Mouse (Mus musculus): ENCODE measurements at regions not wholly inside any gene's neighbourhood (a gene's known extent, or its start where the extent isn't known, plus 50 kb on each side); places are given as distances from the start of the nearest gene placed in this dataset.
A peak's percentile ranks its signal among the peaks of the same experiment; 100 is the strongest.

DNA sequence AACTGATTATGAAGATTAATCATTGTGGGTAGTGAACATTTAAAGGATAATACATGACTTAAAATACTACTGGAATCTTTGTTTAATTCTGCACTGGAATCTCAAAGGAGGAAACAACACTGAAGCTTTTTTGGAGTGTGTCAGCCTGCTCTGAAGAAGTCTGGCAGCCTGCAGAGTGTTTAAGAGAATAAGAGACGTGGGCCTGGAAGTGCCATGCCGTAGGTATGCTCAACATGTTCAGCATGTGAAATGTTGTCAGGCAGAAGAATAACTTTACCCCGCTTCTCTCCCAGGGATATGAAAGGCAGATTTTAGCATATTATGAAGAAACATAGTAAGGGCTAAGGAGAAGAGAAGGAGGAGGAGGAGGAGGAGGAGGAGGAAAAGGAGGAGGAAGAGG lies 189.6 kb upstream of the Nrp1 start:
- no peak for ATAC-seq

DNA sequence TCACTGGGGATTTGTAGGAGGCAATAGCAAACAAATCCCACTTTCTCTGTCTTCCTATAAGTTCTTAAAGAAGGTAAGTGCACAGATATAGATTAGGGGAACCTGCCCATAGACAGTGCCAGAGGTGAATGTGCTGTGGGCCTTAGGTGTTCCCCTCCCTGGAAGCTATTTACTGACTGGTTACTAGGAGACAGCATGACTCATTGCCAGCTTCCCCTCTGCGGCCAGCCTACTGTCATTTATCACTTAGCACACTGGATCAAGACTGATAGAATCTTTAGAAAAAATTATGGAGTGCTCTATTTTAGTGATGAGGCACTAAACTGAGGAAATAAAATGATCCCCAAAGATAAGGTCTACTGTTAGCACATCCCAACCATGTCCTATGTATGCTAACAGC lies 187.3 kb upstream of the Nrp1 start:
- peak; percentile 37 for ATAC-seq

DNA sequence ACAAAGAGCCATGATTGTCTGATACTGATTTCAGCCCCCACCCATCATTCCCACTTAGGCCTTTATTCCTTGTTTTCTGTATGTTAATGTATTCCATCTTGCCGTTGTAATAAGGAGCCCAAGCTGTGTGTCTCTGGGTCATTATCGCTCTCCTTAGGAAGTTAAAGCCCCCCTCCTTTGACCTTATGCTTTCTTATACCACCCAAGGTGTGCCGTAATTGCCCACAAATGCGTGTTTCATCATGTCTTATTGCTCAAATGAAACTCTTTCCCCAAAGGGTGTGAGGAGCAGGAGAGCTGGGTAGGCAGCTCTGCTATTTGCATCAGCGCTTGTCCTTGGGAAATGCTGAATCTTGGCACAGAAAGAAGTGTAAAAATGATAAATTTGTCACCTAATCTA lies 178.2 kb upstream of the Nrp1 start:
- ATAC-seq = no peak

DNA sequence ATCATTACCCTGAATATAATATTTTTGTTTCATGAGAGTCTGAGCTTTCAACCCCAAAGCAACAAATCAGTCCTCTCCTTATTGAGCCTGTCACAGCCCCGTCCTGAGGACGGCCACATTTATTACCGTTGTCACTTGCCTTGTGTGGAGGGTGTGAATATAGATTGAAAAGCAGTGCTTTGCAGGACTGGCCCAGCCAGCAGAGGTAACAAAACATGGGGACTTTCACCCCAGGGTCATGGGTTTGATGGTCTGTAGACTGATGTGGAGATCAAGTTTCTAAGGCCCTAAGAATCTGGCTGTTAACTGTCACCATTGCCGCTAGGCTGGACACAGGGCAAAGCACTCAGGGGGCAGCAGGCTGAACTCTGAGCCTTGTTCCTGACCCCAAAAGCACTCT lies 175.3 kb upstream of the Nrp1 start:
- ATAC-seq = no peak

DNA sequence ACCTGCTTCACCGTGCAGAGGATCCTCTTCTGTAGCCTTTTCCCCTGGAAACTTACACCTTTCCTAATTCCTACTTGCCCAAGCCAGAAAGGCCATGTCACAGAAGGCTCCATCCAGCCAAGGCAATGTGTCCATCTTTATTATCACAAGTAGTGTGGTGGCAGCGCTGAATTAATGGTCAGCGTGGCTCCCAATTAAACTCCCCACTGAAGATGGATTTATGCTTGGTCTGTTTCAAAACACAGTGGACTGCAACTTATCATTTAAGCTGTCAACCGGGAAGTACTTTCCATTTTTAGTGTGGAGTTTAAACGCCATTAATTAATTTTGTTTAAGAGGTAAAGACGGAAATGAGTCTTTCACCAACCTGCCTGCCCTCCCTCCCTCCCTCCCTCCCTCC lies 170.1 kb upstream of the Nrp1 start:
- no peak for ATAC-seq

DNA sequence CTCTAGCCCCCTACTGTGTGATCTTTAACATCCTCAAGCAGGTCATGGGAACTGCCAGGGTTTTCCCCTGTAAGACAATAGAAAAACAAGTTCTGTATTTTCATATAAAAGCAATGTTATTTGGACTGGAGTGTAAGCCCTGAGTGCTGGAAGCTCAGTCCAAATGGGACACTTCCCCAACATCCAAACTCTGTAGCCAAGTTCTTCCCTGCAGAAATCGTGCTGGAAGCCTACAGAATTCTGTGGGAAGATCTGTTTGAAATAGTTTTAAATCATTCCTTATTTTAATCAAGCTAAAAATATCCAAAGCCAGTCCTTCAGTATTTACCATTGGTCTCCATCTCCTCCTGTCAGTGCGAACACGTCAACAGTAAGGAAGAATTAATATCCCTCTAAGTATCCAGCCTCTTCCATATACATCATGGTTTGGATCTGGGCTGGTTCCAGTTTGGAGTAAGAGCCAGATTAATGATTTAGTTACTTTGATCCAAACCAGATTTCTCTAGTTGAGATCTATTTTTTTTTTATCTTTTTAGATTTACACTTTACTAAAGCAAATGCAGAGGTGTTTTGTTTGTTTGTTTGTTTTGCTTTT lies 165.0 kb upstream of the Nrp1 start:
- no peak for ATAC-seq

GRCm38 (mm10) chr8:128200815-128201214 lies 157.6 kb upstream of the Nrp1 start:
- ATAC-seq = no peak

DNA sequence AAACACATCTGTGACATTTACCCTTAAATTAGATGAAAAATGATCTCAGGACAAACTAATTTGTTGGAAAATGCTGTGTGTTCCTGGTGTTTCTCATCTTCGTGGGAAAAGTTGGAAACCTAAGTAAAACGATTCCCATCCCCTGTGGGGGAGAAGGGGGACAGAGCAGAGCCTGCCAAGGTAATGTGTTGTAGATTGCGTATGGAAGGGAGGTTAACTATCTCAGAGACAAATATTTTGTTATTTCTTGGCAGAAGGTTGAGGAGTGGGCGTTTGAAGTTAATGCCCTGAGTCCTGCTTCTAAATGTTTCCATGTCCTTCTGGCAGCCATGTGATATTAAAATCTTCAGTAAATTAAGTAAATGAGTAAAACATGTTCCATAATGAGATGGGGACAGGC lies 156.8 kb upstream of the Nrp1 start:
- no peak for ATAC-seq

DNA sequence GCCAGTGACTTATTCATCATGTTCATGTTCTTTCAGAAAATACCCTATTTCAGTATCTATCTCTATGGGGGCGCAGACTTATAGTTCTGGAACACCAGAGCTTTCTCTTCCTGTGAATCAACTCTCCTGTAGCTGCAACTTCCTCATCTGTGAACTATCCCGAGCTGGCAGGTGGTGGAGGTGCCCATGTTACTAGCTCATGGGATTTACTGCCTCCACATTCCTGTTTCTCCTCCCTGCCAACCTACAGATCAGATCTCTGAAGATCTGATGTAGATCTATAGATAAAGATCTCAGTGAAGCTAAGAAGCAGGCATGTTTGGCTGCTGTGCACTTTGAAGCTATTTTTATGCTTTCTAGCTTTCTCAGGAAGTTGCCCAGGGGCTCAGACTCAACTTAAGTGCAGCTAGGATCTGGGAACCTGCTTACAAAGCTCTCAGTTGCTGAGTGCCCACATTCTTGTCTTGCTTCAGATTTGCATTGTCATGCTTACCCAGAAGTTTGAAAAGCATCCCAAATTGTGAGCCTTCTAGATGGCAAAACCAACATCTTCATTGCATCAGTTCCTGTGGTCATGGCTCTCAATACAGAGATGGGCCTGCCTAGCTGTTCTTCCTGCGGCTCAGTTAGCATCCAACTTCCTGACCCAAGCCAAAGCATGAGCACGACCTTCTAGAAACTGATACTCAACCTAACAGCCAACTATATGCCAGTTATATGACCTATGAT lies 156.1 kb upstream of the Nrp1 start:
- no peak for ATAC-seq

- no peak for ATAC-seq
Measured at GRCm38 (mm10) chr8:128204803-128205202, 153.6 kb upstream of the Nrp1 start.

GRCm38 (mm10) chr8:128207138-128207537 lies 151.3 kb upstream of the Nrp1 start:
- no peak for ATAC-seq

- ATAC-seq = no peak
Measured at GRCm38 (mm10) chr8:128210761-128211160, 147.6 kb upstream of the Nrp1 start.

GRCm38 (mm10) chr8:128212223-128212622 lies 146.2 kb upstream of the Nrp1 start:
- no peak for ATAC-seq

DNA sequence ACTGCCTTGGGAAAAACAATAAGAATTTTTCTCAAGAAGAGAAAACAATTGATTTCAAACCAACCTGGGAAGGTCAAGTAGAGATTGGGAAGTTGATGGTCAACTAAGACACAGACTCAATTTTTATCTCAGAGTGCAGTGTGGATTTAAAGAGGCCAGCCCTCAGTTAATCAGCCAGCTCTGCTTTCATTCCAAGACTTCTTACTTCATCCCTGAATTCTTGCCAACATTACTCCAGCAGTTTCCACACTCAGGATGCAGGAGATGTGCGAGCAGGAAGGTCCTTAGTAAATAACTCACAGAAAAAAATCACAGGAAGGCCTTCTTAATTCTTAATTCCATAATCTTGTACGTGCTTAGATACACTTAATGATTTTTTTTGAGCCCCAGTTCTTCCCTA lies 144.1 kb upstream of the Nrp1 start:
- no peak for ATAC-seq

GRCm38 (mm10) chr8:128218886-128219285 lies 139.5 kb upstream of the Nrp1 start:
- no peak for ATAC-seq

DNA sequence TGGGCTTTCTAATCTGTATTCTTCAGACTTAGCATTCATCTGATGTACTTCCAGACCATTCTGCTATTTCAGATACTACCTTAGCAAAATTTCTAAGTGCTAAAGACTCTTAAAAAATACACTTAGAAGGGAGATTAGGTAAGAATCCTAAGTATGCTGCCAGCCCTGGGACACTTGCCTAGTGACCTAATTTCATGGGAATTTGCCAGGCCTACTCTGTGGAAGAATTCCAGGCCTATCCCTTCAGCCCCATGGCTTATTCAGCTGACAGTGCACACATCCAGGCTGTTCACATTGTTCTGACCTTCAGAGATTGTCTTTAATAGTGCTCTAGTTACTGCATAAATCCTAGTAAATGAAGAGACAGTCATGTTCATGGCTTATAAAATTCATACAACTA lies 138.9 kb upstream of the Nrp1 start:
- ATAC-seq = no peak

DNA sequence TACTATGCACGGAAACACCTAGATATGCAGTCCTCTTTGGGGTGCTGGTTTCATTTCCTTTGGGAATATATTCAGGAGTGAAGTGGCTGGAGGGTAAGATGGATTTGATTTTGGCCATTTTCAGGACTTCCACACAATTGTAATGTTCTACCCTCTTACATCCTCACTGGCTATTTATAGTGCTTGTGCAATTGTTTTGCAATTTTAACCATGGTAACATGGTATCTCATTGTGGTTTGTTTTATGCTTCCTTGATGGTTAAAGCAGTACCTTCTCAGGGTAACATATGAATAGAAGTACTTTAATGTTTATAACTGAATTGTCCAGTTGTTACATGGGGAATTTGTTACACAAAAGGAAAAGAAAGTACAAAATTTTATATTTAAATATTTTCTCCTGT lies 135.3 kb upstream of the Nrp1 start:
- peak; percentile 81 for ATAC-seq

- peak; percentile 27 for ATAC-seq
Measured at GRCm38 (mm10) chr8:128223522-128223921, 134.9 kb upstream of the Nrp1 start.

GRCm38 (mm10) chr8:128225123-128225522 lies 133.3 kb upstream of the Nrp1 start:
- no peak for ATAC-seq

DNA sequence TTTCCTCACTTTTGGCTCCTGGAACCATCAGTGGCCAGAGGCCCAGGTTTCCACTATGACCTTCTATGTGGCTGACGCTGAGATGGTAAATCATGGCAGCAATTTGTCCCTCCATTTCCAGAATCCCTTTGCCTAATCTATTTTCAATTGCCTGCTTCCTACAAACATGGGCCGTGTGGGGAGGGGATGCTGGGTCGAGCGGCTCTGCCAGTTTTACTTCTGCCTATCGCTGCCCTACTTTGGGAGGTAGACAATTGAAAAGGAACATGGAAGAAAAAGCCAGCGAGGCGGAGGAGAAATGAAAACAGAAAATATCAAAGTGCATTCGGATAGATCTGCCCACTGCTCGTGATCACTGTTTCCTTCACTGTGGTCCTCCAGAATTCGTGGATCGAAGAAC lies 123.3 kb upstream of the Nrp1 start:
- ATAC-seq = no peak

DNA sequence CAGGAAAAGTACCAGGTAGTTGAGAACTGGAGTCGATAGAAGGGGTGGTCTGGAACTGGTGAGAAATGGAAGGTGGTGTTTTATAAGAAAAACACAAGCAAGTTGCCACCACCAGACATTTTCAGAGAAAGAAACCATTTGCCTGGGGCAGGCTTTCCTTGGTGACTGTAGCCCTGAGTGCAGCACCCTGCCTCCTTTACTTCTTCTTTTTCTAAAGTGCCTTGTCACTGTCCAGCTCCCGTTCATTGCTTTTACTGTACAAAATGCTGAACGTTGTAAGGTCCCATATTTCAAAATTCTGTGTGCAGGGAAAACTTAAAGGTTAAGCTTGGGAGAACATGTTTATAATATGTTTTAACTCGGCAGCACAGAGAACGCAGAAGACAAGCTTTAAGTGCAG lies 122.9 kb upstream of the Nrp1 start:
- ATAC-seq = no peak

DNA sequence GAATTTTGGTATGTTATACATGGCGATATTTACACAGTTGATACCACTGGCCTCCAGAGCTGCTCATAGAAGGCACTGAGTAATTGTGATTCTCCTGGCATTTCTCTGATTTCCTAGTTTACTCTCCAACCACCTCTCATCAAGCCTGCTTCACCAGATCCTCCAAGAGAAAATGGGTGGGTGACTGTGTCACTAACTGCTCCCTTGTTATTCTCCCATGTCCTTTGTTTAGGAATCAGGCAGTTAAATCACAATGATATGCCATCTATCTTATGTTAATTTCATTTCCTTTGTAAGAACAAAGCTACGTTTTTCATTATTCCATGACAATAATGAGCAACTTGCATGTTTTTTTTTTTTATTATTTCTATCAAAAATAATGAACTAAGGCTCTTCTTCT lies 122.3 kb upstream of the Nrp1 start:
- ATAC-seq = no peak

DNA sequence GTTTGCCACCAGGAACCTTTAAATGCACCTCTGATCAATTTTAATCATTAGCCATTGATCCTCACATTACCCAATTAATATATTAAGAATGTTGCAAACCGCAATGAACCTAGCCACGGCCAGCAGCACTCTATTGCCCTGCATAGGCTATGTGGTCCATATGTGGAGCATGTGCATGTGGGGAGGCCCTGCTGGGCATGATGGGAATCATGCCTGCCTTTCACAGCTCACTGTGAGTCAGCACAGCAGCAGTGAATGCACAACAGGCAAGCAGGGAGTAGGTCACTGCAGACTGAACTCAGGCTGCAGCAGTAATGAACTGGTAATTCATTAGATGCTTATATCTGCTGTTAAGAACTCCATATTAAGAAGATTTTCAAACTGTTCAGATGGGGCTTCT lies 119.5 kb upstream of the Nrp1 start:
- no peak for ATAC-seq

GRCm38 (mm10) chr8:128239783-128240182 lies 118.6 kb upstream of the Nrp1 start:
- ATAC-seq = no peak

DNA sequence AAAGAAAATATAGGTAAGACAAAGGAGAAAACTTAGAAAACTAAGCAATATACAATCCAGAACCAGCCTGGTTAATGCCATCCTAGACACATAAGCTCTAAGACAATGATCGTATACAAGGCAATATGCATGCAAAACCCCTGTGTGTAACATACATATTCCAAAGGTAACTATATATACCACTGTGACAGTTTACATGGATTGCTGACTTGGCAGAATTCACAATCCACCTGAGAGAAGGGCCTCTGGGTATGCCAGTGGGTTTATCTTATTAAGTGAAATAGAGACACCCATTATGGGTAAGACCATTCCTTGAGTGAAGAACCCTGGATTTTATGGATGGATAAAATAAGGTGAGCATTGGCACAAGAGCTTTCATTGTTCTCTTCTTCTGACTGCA lies 117.2 kb upstream of the Nrp1 start:
- ATAC-seq = no peak
